Mouse (Mus musculus): ENCODE measurements at regions not wholly inside any gene's neighbourhood (a gene's known extent, or its start where the extent isn't known, plus 50 kb on each side); places are given as distances from the start of the nearest gene placed in this dataset.

GRCm38 (mm10) chr3:21379816-21380215 is 696.6 kb upstream of the Tbl1xr1 start:
- no peak for TF ChIP-seq CTCF (IDR thresholded peaks at IDR 0.05; ENCODE audit: low read depth)
- no peak for TF ChIP-seq EP300 (optimal IDR thresholded peaks at IDR 0.05)
